Mouse (Mus musculus): Measurements from ENCODE around the gene Enoph1. TPM values are rescaled to one million over a fixed set of nuclear protein-coding genes. Genes with fewer than 3 reads are reported as not detected.
A peak's percentile ranks its signal among the peaks of the same experiment; 100 is the strongest.

The Enoph1 gene
- total and polyA plus RNA-seq, 2 experiments from 2014 or later: 50.0 to 55.0 TPM

GRCm38 (mm10) chr5:100070255-100070654 lies 30.5 kb downstream of the Enoph1 start:
- Histone ChIP-seq H3K27ac (ENCODE audit: low read depth, low read length) (no peak overlapping the region), H3K4me1 (ENCODE audit: insufficient read depth, low read length) (no peaks in the 10 kb centered on the region), H3K4me2 (ENCODE audit: low read depth, low read length, poor library complexity, severe bottlenecking) (no peak overlapping the region), H3K36me3 (ENCODE audit: insufficient read depth, low read length) (peaks cover 26% of the 10 kb centered on the region), H3K9me3 (ENCODE audit: low read length) (no peaks in the 10 kb centered on the region), H3K4me3 (ENCODE audit: low read depth, low read length) (no peak overlapping the region), H3K9ac (replicated peaks; ENCODE audit: low read length, poor library complexity, severe bottlenecking) (no peak overlapping the region), H3K27me3 (ENCODE audit: insufficient read depth, low read length) (no peaks in the 10 kb centered on the region)
- DNase-seq (ENCODE audit: low spot score): peak; percentile 74
- 31% methylated on average over 3 of the region's 3 CpGs for WGBS
- TF ChIP-seq CTCF (IDR thresholded peaks at IDR 0.05): peak; percentile 99
- ATAC-seq (ENCODE audit: low FRiP score): peak; percentile 48; the same call in 1 of the 2 replicates

DNA sequence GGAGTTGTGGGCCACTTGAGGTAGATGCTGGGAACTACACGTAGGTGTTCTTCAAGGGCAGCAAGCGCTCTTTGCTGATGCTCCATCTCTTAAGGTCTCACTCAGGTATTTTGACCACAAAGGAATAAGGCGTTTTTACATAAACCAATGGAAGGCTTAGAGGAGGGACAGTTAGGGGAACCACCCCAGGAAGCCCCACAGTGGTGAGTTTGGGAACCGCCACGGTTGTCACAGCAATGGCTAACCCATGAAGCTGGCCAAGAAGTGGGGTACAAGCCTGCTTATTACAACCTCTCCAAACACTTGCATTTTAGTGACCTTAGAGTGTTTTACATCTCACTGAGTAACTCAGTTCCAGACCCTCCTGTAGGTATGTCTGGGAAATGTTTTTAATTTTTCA lies 31.8 kb downstream of the Enoph1 start:
- 96% methylated on average over 5 of the region's 5 CpGs for WGBS
- H3K4me2 ChIP-seq (ENCODE audit: low read depth, low read length, poor library complexity, severe bottlenecking): no peak overlapping the region
- no peaks in the 10 kb centered on the region for H3K27me3 ChIP-seq (ENCODE audit: insufficient read depth, low read length)
- H3K9ac ChIP-seq (replicated peaks; ENCODE audit: low read length, poor library complexity, severe bottlenecking): no peak overlapping the region
- DNase-seq (ENCODE audit: low spot score) (no peak), ATAC-seq (ENCODE audit: low FRiP score) (no peak)
- no peak overlapping the region for H3K27ac ChIP-seq (ENCODE audit: low read depth, low read length)
- no peaks in the 10 kb centered on the region for H3K9me3 ChIP-seq (ENCODE audit: low read length)
- TF ChIP-seq CTCF (IDR thresholded peaks at IDR 0.05): peak; percentile 2; the same call in 1 of the 2 replicates
- H3K4me3 ChIP-seq (ENCODE audit: low read depth, low read length): no peak overlapping the region
- peaks cover 21% of the 10 kb centered on the region for H3K36me3 ChIP-seq (ENCODE audit: insufficient read depth, low read length)
- H3K4me1 ChIP-seq (ENCODE audit: insufficient read depth, low read length): no peaks in the 10 kb centered on the region

- no peak overlapping the region for H3K9ac ChIP-seq (replicated peaks; ENCODE audit: low read length, poor library complexity, severe bottlenecking)
- H3K4me2 ChIP-seq (ENCODE audit: low read depth, low read length, poor library complexity, severe bottlenecking): no peak overlapping the region
- H3K4me1 ChIP-seq (ENCODE audit: insufficient read depth, low read length): no peaks in the 10 kb centered on the region
- 41% methylated on average over 9 of the region's 9 CpGs for WGBS
- H3K9me3 ChIP-seq (ENCODE audit: low read length): no peaks in the 10 kb centered on the region
- no peaks in the 10 kb centered on the region for H3K27me3 ChIP-seq (ENCODE audit: insufficient read depth, low read length)
- H3K4me3 ChIP-seq (ENCODE audit: low read depth, low read length): no peak overlapping the region
- no peak overlapping the region for H3K27ac ChIP-seq (ENCODE audit: low read depth, low read length)
- peaks cover 15% of the 10 kb centered on the region for H3K36me3 ChIP-seq (ENCODE audit: insufficient read depth, low read length)
- no peak for ATAC-seq (ENCODE audit: low FRiP score)
- no peak for TF ChIP-seq CTCF (IDR thresholded peaks at IDR 0.05)
- no peak for DNase-seq (ENCODE audit: low spot score)
Measured at GRCm38 (mm10) chr5:100072557-100072956, 32.8 kb downstream of the Enoph1 start.

GRCm38 (mm10) chr5:100074571-100074970 lies 34.8 kb downstream of the Enoph1 start:
- DNase-seq (ENCODE audit: low spot score): peak; percentile 65
- no peaks in the 10 kb centered on the region for H3K4me1 ChIP-seq (ENCODE audit: insufficient read depth, low read length)
- no peak overlapping the region for H3K4me3 ChIP-seq (ENCODE audit: low read depth, low read length)
- ATAC-seq (ENCODE audit: low FRiP score): no peak
- 0 out of 2 replicates have a peak, but pooled peaks cover 7% of the 10 kb centered on the region for H3K36me3 ChIP-seq (ENCODE audit: insufficient read depth, low read length)
- H3K27me3 ChIP-seq (ENCODE audit: insufficient read depth, low read length): no peaks in the 10 kb centered on the region
- no peak overlapping the region for H3K27ac ChIP-seq (ENCODE audit: low read depth, low read length)
- H3K9me3 ChIP-seq (ENCODE audit: low read length): no peaks in the 10 kb centered on the region
- no peak overlapping the region for H3K4me2 ChIP-seq (ENCODE audit: low read depth, low read length, poor library complexity, severe bottlenecking)
- 54% methylated on average over 4 of the region's 4 CpGs for WGBS
- peak; percentile 71 for TF ChIP-seq CTCF (IDR thresholded peaks at IDR 0.05)
- no peak overlapping the region for H3K9ac ChIP-seq (replicated peaks; ENCODE audit: low read length, poor library complexity, severe bottlenecking)

DNA sequence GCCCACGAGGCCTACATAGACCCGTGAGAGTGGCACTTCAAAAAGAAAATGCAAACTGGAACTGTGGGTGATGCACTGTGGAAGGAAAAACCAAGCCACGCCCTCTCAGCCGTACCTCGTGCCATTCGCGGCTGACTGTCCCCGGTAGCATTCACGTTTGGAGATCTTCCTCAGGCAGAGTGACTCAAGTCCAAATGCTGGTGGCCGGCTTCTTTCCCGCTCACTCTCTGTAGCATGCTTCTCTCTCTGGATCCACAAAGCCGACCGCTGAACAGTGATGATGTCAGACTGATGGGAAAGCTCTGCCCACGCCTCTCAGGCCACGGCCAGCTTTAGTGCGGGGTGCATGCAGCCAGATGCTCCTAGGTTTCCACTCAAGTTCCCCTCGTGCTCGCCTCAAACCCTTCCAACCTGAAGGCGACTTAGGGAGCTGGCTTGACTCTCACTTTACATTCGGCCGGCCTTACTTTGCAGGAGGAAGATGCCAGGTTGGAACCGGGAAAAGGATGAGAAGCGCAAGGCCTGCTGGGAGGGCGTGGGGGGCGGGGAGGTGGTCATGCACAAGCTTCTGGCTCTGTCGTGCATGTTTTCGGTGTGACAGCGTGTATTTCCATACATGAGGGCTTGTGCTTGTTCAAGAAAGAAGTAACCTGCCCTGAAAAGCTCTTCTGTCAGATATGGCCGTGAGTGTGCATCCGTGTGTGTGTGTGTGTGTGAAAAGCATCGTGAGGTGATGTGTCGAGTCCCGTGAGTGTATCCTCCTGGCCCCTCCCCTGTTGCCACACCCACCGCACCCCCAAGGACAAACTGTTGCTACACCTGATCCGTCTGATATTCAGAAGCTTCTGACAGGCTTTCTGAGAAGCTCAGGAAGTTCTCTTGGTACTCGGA lies 39.5 kb downstream of the Enoph1 start:
- H3K36me3 ChIP-seq (ENCODE audit: insufficient read depth, low read length): no peaks in the 10 kb centered on the region; the same call in 1 of the 2 replicates
- H3K9me3 ChIP-seq (ENCODE audit: low read length): no peaks in the 10 kb centered on the region
- TF ChIP-seq CTCF (IDR thresholded peaks at IDR 0.05): no peak
- ATAC-seq (ENCODE audit: low FRiP score): no peak
- 31% methylated on average over 36 of the region's 36 CpGs for WGBS
- peak overlapping the region; percentile 21; the same call in 1 of the 2 replicates for H3K4me2 ChIP-seq (ENCODE audit: low read depth, low read length, poor library complexity, severe bottlenecking)
- no peak overlapping the region for H3K27ac ChIP-seq (ENCODE audit: low read depth, low read length)
- H3K27me3 ChIP-seq (ENCODE audit: insufficient read depth, low read length): no peaks in the 10 kb centered on the region
- DNase-seq (ENCODE audit: low spot score): peak; percentile 25
- peaks cover 2% of the 10 kb centered on the region; the same call in 1 of the 2 replicates for H3K4me1 ChIP-seq (ENCODE audit: insufficient read depth, low read length)
- H3K9ac ChIP-seq (replicated peaks; ENCODE audit: low read length, poor library complexity, severe bottlenecking): 0 out of 2 replicates have a peak overlapping the region, but pooled peaks have one; percentile 8
- H3K4me3 ChIP-seq (ENCODE audit: low read depth, low read length): no peak overlapping the region

DNA sequence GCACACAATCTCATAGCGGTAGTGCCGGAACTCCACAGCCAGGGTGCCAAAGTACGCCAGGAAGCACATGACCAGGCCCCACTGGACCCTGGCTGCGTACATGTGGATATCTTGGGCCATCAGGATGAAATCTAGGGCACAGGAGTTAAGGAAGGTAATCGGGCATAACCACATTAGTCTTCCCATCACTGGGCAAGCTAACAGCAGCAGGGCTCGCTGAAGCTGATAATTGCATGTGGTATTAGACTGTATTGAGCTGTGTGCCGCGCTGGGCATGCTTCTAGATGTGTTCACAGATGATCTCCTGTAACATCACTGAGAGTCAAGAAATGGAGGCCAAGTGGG lies 40.1 kb downstream of the Enoph1 start:
- no peaks in the 10 kb centered on the region for H3K27me3 ChIP-seq (ENCODE audit: insufficient read depth, low read length)
- H3K4me1 ChIP-seq (ENCODE audit: insufficient read depth, low read length): peaks cover 2% of the 10 kb centered on the region; the same call in 1 of the 2 replicates
- no peaks in the 10 kb centered on the region for H3K9me3 ChIP-seq (ENCODE audit: low read length)
- TF ChIP-seq CTCF (IDR thresholded peaks at IDR 0.05): no peak
- peak; percentile 43 for DNase-seq (ENCODE audit: low spot score)
- no peak overlapping the region for H3K9ac ChIP-seq (replicated peaks; ENCODE audit: low read length, poor library complexity, severe bottlenecking)
- H3K36me3 ChIP-seq (ENCODE audit: insufficient read depth, low read length): no peaks in the 10 kb centered on the region; the same call in 1 of the 2 replicates
- no peak overlapping the region for H3K4me3 ChIP-seq (ENCODE audit: low read depth, low read length)
- no peak for ATAC-seq (ENCODE audit: low FRiP score)
- no peak overlapping the region for H3K27ac ChIP-seq (ENCODE audit: low read depth, low read length)
- WGBS: 83% methylated on average over 8 of the region's 8 CpGs
- H3K4me2 ChIP-seq (ENCODE audit: low read depth, low read length, poor library complexity, severe bottlenecking): no peak overlapping the region

All from midbrain, postnatal 0 days (tissue).